Comparison of ENCODE assay signal across 8 mouse cellular contexts in the genomic region with DNA sequence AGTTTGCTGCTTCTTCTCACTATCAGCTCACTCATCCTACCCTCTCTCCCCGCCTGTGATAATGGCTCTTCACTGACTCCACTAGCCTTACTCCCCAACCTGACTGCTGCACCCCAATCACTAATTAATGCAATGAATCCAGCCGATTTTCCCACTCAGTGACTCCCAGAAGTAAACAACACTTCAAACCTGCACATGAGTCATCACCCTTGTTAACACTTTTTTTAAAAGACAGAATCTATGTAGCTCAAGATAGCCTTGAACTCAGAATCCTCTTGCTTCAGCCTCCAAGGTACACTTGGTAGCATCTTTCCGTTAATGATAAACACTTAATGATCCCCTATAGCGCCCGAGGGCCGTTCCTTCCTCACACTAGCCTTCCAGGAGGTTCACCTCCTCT. TPM values are rescaled to one million over a fixed set of nuclear protein-coding genes. Genes with fewer than 3 reads are reported as not detected.
DNase-seq lines count a peak whose midpoint lies in the region; ATAC-seq and TF ChIP-seq lines count a peak whose summit lies in the region.

No protein-coding gene starts in this region.

- TF ChIP-seq EP300 in MEL (IDR thresholded peaks at IDR 0.05; ENCODE audit: low read depth in 1 of 2, low read length in 2 of 2): no peak

- TF ChIP-seq POLR2A in MEL (IDR thresholded peaks at IDR 0.05; ENCODE audit: control insufficient read depth in 1 of 2, insufficient read depth in 1 of 2, low read depth in 1 of 2, low read length in 2 of 2, poor library complexity in 1 of 2): no peak

- intact Hi-C loops in heart, postnatal 14 days (cut with DNase I): loop anchor here (5.0 kb wide), 1 partner anchor 82 kb away; a partner anchor contains a TSS

- H3K4me2 ChIP-seq in heart, embryonic 12.5 days: peak overlapping the region; percentile 88
- H3K4me2 ChIP-seq in midbrain, embryonic 12.5 days (replicated peaks): peak overlapping the region; percentile 73

- WGBS in heart, embryonic 12.5 days: 3% methylated on average over 6 of the region's 6 CpGs
- WGBS in hindbrain, embryonic 10.5 days: 5% methylated on average over 6 of the region's 6 CpGs
- 5% methylated on average over 6 of the region's 6 CpGs for WGBS in midbrain, embryonic 12.5 days

- peak overlapping the region; percentile 47; the same call in 1 of the 2 replicates for H3K27ac ChIP-seq in heart, embryonic 12.5 days (ENCODE audit: poor library complexity, severe bottlenecking)
- no peak overlapping the region for H3K27ac ChIP-seq in MEL (ENCODE audit: control insufficient read depth, low read depth, low read length)
- H3K27ac ChIP-seq in hindbrain, embryonic 10.5 days: peak overlapping the region; percentile 94
- H3K27ac ChIP-seq in midbrain, embryonic 12.5 days (replicated peaks): peak overlapping the region; percentile 81

- peaks cover 4% of the 10 kb centered on the region; the same call in 1 of the 2 replicates for H3K36me3 ChIP-seq in heart, embryonic 12.5 days
- H3K36me3 ChIP-seq in MEL (ENCODE audit: control insufficient read depth in 1 of 2, insufficient read depth in 2 of 2, low read length in 2 of 2): no peaks in the 10 kb centered on the region; a peak in 1 of 4 replicates
- H3K36me3 ChIP-seq in hindbrain, embryonic 10.5 days: 0 out of 2 replicates have a peak, but pooled peaks cover 5% of the 10 kb centered on the region
- H3K36me3 ChIP-seq in midbrain, embryonic 12.5 days: no peaks in the 10 kb centered on the region

- H3K9me3 ChIP-seq in heart, embryonic 12.5 days (replicated peaks): no peaks in the 10 kb centered on the region
- H3K9me3 ChIP-seq in MEL (replicated peaks; ENCODE audit: insufficient read depth, low read length): no peaks in the 10 kb centered on the region
- H3K9me3 ChIP-seq in hindbrain, embryonic 10.5 days: no peaks in the 10 kb centered on the region
- H3K9me3 ChIP-seq in midbrain, embryonic 12.5 days: no peaks in the 10 kb centered on the region

- peaks cover 26% of the 10 kb centered on the region for H3K27me3 ChIP-seq in heart, embryonic 12.5 days (replicated peaks)
- H3K27me3 ChIP-seq in MEL (ENCODE audit: control insufficient read depth in 1 of 2, insufficient read depth in 2 of 2, low read length in 2 of 2): peaks cover 0 to 2% of the 10 kb centered on the region in 2 experiments; a peak in 1 of 4 replicates
- H3K27me3 ChIP-seq in hindbrain, embryonic 10.5 days (ENCODE audit: insufficient read depth, poor library complexity, severe bottlenecking): peaks cover 29% of the 10 kb centered on the region
- H3K27me3 ChIP-seq in midbrain, embryonic 12.5 days: peaks cover 23% of the 10 kb centered on the region

- TF ChIP-seq CTCF in MEL (IDR thresholded peaks at IDR 0.05 in 2 of 3, conservative IDR thresholded peaks at IDR 0.05 in 1 of 3; ENCODE audit: control insufficient read depth in 1 of 3, insufficient read depth in 1 of 3, low read depth in 2 of 3, low read length in 3 of 3, poor library complexity in 1 of 3, severe bottlenecking in 1 of 3): no peak

- ATAC-seq in heart, embryonic 12.5 days (ENCODE audit: insufficient number of reproducible peaks, low FRiP score): no peak
- ATAC-seq in midbrain, embryonic 12.5 days (ENCODE audit: low FRiP score, low read depth): no peak

- no peak for DNase-seq in heart, postnatal 14 days
- no peak for DNase-seq in MEL (ENCODE audit: low read depth, low spot score)
- no peak for DNase-seq in hindbrain, embryonic 10.5 days (ENCODE audit: low spot score)
- no peak for DNase-seq in cerebellum, postnatal 36 days
- DNase-seq in layer of hippocampus, adult 8-10 months (ENCODE audit: low spot score in 2 of 2): no peak
- DNase-seq in right cerebral cortex, adult 18-20 months: no peak

- no peaks in the 10 kb centered on the region; the same call in 1 of the 2 replicates for H3K79me2 ChIP-seq in MEL (ENCODE audit: control insufficient read depth, insufficient read depth, low read length, poor library complexity)

- no peak for TF ChIP-seq RAD21 in MEL (IDR thresholded peaks at IDR 0.05; ENCODE audit: low read depth, low read length)

- peak overlapping the region; percentile 85 for H3K9ac ChIP-seq in heart, embryonic 12.5 days
- peak overlapping the region; percentile 76 for H3K9ac ChIP-seq in MEL (ENCODE audit: control insufficient read depth, low read depth, low read length, poor library complexity, severe bottlenecking)
- H3K9ac ChIP-seq in midbrain, embryonic 12.5 days (replicated peaks): peak overlapping the region; percentile 82

- peaks cover 23% of the 10 kb centered on the region for H3K4me1 ChIP-seq in heart, embryonic 12.5 days (replicated peaks)
- H3K4me1 ChIP-seq in MEL (ENCODE audit: control insufficient read depth in 1 of 2, insufficient read depth in 2 of 2, low read length in 2 of 2): peaks cover 0 to 4% of the 10 kb centered on the region in 2 experiments; a peak in 2 of 4 replicates
- peaks cover 23% of the 10 kb centered on the region for H3K4me1 ChIP-seq in hindbrain, embryonic 10.5 days (replicated peaks)
- H3K4me1 ChIP-seq in midbrain, embryonic 12.5 days: peaks cover 18% of the 10 kb centered on the region

- H3K4me3 ChIP-seq in heart, embryonic 12.5 days: peak overlapping the region; percentile 86
- H3K4me3 ChIP-seq in MEL (ENCODE audit: control insufficient read depth in 1 of 2, insufficient read depth in 1 of 2, low read depth in 2 of 2, low read length in 2 of 2): peak overlapping the region; percentile 82 to 94
- peak overlapping the region; percentile 81 for H3K4me3 ChIP-seq in hindbrain, embryonic 10.5 days
- peak overlapping the region; percentile 82 for H3K4me3 ChIP-seq in midbrain, embryonic 12.5 days

TF ChIP-seq in MEL, 35 proteins besides CTCF, POLR2A, EP300 and RAD21:
- TF ChIP-seq CHD2 (IDR thresholded peaks at IDR 0.05; ENCODE audit: low read length) (no peak), MYC (IDR thresholded peaks at IDR 0.05; ENCODE audit: low read depth, low read length) (no peak), MEF2A (IDR thresholded peaks at IDR 0.05; ENCODE audit: extremely low read depth, insufficient replicate concordance, low read depth, low read length, poor library complexity, severe bottlenecking) (no peak)

RNA-seq across cellular contexts. Expression of a gene that starts 0.8 kb away (rescaled TPM):
- polyA plus RNA-seq in heart, embryonic 12.5 days (2016; fragmentation: Nextera tagmentation; extraction: Ambion mirVana): 11.2 and 11.6 TPM in 2 replicates
- 10 to 100 TPM; 27.2 to 31.4 TPM for total RNA-seq in heart, postnatal 14 days (2021)
- total RNA-seq in MEL (2012; rRNA removed): 8.7 and 10.4 TPM in 2 replicates
- polyA plus RNA-seq in MEL (2012; ENCODE audit: insufficient read depth in 1 of 2, insufficient read length in 2 of 2, low read depth in 1 of 2, low replicate concordance in 2 of 2, missing spikeins in 1 of 2): 10 to 100 TPM in 1 of 2 experiments, not detected in 1; 14.8 TPM
- polyA plus RNA-seq in hindbrain, embryonic 10.5 days (2016; fragmentation: Nextera tagmentation; extraction: Ambion mirVana): 10.4 and 10.7 TPM in 2 replicates
- 13.2 and 15.1 TPM in 2 replicates for polyA plus RNA-seq in midbrain, embryonic 12.5 days (2016; fragmentation: Nextera tagmentation; extraction: Ambion mirVana)
- total RNA-seq in layer of hippocampus, adult 8-10 months (2022): 100 to 1,000 TPM; 100 to 132 (median 118) TPM

RNA-seq across cellular contexts. Expression of a gene that starts 3.1 kb away (rescaled TPM):
- polyA plus RNA-seq in heart, embryonic 12.5 days (2016; fragmentation: Nextera tagmentation; extraction: Ambion mirVana): 0.42 TPM in 1 of 2 replicates, not detected in the other
- total RNA-seq in heart, postnatal 14 days (2021): 1 to 10 TPM; 1.3 to 1.6 TPM
- not detected in 2 replicates for total RNA-seq in MEL (2012; rRNA removed)
- polyA plus RNA-seq in MEL (2012; ENCODE audit: insufficient read depth in 1 of 2, insufficient read length in 2 of 2, low read depth in 1 of 2, low replicate concordance in 2 of 2, missing spikeins in 1 of 2): not detected
- 5.1 and 6.7 TPM in 2 replicates for polyA plus RNA-seq in hindbrain, embryonic 10.5 days (2016; fragmentation: Nextera tagmentation; extraction: Ambion mirVana)
- 6.4 and 7.2 TPM in 2 replicates for polyA plus RNA-seq in midbrain, embryonic 12.5 days (2016; fragmentation: Nextera tagmentation; extraction: Ambion mirVana)
- 100 to 1,000 TPM; 386 to 462 (median 428) TPM for total RNA-seq in layer of hippocampus, adult 8-10 months (2022)

RNA-seq across cellular contexts. Expression of a gene that starts 32.6 kb away (rescaled TPM):
- not detected in 2 replicates for polyA plus RNA-seq in heart, embryonic 12.5 days (2016; fragmentation: Nextera tagmentation; extraction: Ambion mirVana)
- total RNA-seq in heart, postnatal 14 days (2021): not detected
- not detected in 2 replicates for total RNA-seq in MEL (2012; rRNA removed)
- not detected for polyA plus RNA-seq in MEL (2012; ENCODE audit: insufficient read depth in 1 of 2, insufficient read length in 2 of 2, low read depth in 1 of 2, low replicate concordance in 2 of 2, missing spikeins in 1 of 2)
- polyA plus RNA-seq in hindbrain, embryonic 10.5 days (2016; fragmentation: Nextera tagmentation; extraction: Ambion mirVana): not detected in 2 replicates
- not detected in 2 replicates for polyA plus RNA-seq in midbrain, embryonic 12.5 days (2016; fragmentation: Nextera tagmentation; extraction: Ambion mirVana)
- 1 to 10 TPM in 1 of 4 experiments, under 1 TPM in 3; 0.56 to 1.0 (median 0.75) TPM for total RNA-seq in layer of hippocampus, adult 8-10 months (2022)

RNA-seq across cellular contexts. Expression of a gene that starts 59.2 kb away (rescaled TPM):
- polyA plus RNA-seq in heart, embryonic 12.5 days (2016; fragmentation: Nextera tagmentation; extraction: Ambion mirVana): 643 and 651 TPM in 2 replicates
- 100 to 1,000 TPM; 115 to 150 TPM for total RNA-seq in heart, postnatal 14 days (2021)
- 70.7 and 89.4 TPM in 2 replicates for total RNA-seq in MEL (2012; rRNA removed)
- polyA plus RNA-seq in MEL (2012; ENCODE audit: insufficient read depth in 1 of 2, insufficient read length in 2 of 2, low read depth in 1 of 2, low replicate concordance in 2 of 2, missing spikeins in 1 of 2): 100 to 1,000 TPM; 471 to 473 TPM
- polyA plus RNA-seq in hindbrain, embryonic 10.5 days (2016; fragmentation: Nextera tagmentation; extraction: Ambion mirVana): 498 and 605 TPM in 2 replicates
- polyA plus RNA-seq in midbrain, embryonic 12.5 days (2016; fragmentation: Nextera tagmentation; extraction: Ambion mirVana): 457 and 459 TPM in 2 replicates
- total RNA-seq in layer of hippocampus, adult 8-10 months (2022): 100 to 1,000 TPM; 168 to 236 (median 196) TPM

RNA-seq across cellular contexts. Expression of a gene that starts 59.2 kb away (rescaled TPM):
- 2.8 and 3.5 TPM in 2 replicates for polyA plus RNA-seq in heart, embryonic 12.5 days (2016; fragmentation: Nextera tagmentation; extraction: Ambion mirVana)
- 1 to 10 TPM; 3.2 to 3.9 TPM for total RNA-seq in heart, postnatal 14 days (2021)
- 1.1 and 1.2 TPM in 2 replicates for total RNA-seq in MEL (2012; rRNA removed)
- polyA plus RNA-seq in MEL (2012; ENCODE audit: insufficient read depth in 1 of 2, insufficient read length in 2 of 2, low read depth in 1 of 2, low replicate concordance in 2 of 2, missing spikeins in 1 of 2): 1 to 10 TPM in 1 of 2 experiments, not detected in 1; 2.5 TPM
- 1.6 and 3.0 TPM in 2 replicates for polyA plus RNA-seq in hindbrain, embryonic 10.5 days (2016; fragmentation: Nextera tagmentation; extraction: Ambion mirVana)
- 3.0 and 3.3 TPM in 2 replicates for polyA plus RNA-seq in midbrain, embryonic 12.5 days (2016; fragmentation: Nextera tagmentation; extraction: Ambion mirVana)
- total RNA-seq in layer of hippocampus, adult 8-10 months (2022): 1 to 10 TPM; 4.5 to 6.9 (median 5.3) TPM
